ENCODE assay signal across 9 mouse cellular contexts in the genomic region with DNA sequence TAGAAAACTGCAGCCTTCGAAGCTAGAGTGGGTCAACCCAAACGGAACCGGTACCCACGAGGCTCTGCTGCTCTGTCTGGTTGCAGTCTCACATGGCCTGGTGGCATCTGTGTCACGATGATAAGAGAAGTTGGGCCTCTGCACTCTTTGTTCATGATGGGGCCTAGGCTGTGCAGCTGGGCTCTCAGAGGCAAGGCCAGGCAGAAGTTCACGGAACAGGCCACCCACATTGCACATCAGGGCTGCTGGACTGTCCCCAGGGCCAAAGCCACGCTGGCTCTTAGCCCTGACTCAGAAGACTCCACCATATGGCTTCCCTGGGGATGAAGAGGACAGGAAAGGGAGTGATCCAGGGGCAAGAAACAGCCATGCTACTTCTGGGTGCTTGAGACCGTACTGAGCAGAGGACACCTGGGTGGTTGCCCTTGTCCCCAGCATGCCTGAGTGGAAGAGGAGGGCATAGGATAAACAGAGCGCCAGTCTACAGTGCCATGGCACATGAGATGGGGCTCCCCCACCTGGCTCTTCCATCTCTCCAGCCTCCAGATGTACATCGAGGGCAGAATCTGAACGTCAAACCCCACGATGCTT.
DNase-seq lines count a peak whose midpoint lies in the region; ATAC-seq lines count a peak whose summit lies in the region.
"Had no signal": no experiment of that assay in that cellular context is flagged by ENCODE, and none has a peak within 500 bp of the region (broad histone marks: within the 10 kb centered on the region; RNA-seq: fewer than 3 reads in every experiment).

No protein-coding gene starts in this region.

- H3K36me3 ChIP-seq in forebrain, embryonic 12.5 days (replicated peaks) = peaks cover 4% of the 10 kb centered on the region
- H3K36me3 ChIP-seq in midbrain, embryonic 13.5 days = no peaks in the 10 kb centered on the region
- H3K36me3 ChIP-seq: neural tube, embryonic 12.5 days had no signal

- H3K4me3 ChIP-seq in forebrain, embryonic 12.5 days (replicated peaks) = no peak overlapping the region
- no peak overlapping the region for H3K4me3 ChIP-seq in midbrain, embryonic 13.5 days (replicated peaks)
- H3K4me3 ChIP-seq: neural tube, embryonic 12.5 days had no signal

- peaks cover 21% of the 10 kb centered on the region for H3K4me1 ChIP-seq in forebrain, embryonic 12.5 days
- H3K4me1 ChIP-seq in midbrain, embryonic 13.5 days (replicated peaks) = peaks cover 30% of the 10 kb centered on the region

- H3K9ac ChIP-seq in forebrain, embryonic 12.5 days = no peak overlapping the region
- H3K9ac ChIP-seq in midbrain, embryonic 13.5 days (replicated peaks) = no peak overlapping the region

- peak; percentile 62 for DNase-seq in kidney, postnatal 10 days
- DNase-seq in kidney, postnatal 25 days = no peak
- DNase-seq in heart, postnatal 4 days = peak; percentile 64
- DNase-seq in adrenal gland, postnatal 25 days = no peak
- no peak for DNase-seq in thymus, postnatal 14 days

- no peak overlapping the region for H3K4me2 ChIP-seq in forebrain, embryonic 12.5 days
- H3K4me2 ChIP-seq in midbrain, embryonic 13.5 days (replicated peaks) = no peak overlapping the region
- H3K4me2 ChIP-seq: neural tube, embryonic 12.5 days had no signal

- WGBS in forebrain, embryonic 12.5 days = 77% methylated on average over 12 of the region's 12 CpGs
- 73% methylated on average over 12 of the region's 12 CpGs for WGBS in midbrain, embryonic 13.5 days

- H3K9me3 ChIP-seq in forebrain, embryonic 12.5 days = no peaks in the 10 kb centered on the region
- H3K9me3 ChIP-seq in midbrain, embryonic 13.5 days = no peaks in the 10 kb centered on the region
- H3K9me3 ChIP-seq: neural tube, embryonic 12.5 days had no signal

- peak; percentile 55; the same call in 1 of the 2 replicates for ATAC-seq in forebrain, embryonic 12.5 days (ENCODE audit: low FRiP score)
- ATAC-seq in midbrain, embryonic 13.5 days = no peak
- ATAC-seq in activated CD4-positive, CD25-positive, alpha-beta regulatory T cell, adult 4 months = no peak

- peak overlapping the region; percentile 68 for H3K27ac ChIP-seq in forebrain, embryonic 12.5 days
- peak overlapping the region; percentile 53; the same call in 1 of the 2 replicates for H3K27ac ChIP-seq in midbrain, embryonic 13.5 days
- H3K27ac ChIP-seq: neural tube, embryonic 12.5 days had no signal

- H3K27me3 ChIP-seq in forebrain, embryonic 12.5 days = no peaks in the 10 kb centered on the region
- H3K27me3 ChIP-seq in midbrain, embryonic 13.5 days = no peaks in the 10 kb centered on the region
- H3K27me3 ChIP-seq: neural tube, embryonic 12.5 days had no signal

Comparison
In these comparisons a context has a peak if more than half of its experiments do, and no peak if none do; other contexts are left out.
1. DNase-seq: peak in kidney, postnatal 10 days (single experiment) and heart, postnatal 4 days (single experiment); none in kidney, postnatal 25 days (0 of 2), adrenal gland, postnatal 25 days (single experiment) and thymus, postnatal 14 days (single experiment).